Mouse (Mus musculus) CH12F3 (cell line): ENCODE measurements around the gene Stpg4.

Source experiments
- in situ Hi-C: fragments of 300-500 bp; cut with MboI; formaldehyde crosslinking; loops from 2 replicates; pipeline ENCODE4 v1.14.3; 2020; ENCODE audit warnings: low sequenced_read_pairs

The Stpg4 gene

DNA sequence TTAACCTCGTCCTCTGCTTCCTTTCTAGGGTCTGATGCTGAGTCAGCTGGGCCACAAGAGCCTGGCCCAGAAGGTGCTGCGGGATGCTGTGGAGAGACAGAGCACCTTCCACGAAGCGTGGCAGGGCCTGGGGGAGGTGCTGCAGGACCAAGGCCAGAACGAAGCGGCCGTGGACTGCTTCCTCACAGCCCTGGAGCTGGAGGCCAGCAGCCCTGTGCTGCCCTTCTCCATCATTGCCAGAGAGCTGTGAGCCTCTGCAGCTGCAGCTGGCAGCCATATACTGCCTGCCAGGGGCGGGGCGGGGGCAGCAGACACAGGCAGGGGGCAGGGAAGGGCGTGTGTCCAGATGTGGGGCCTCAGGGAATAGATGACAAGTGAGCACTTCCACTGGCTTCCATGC lies 47.7 kb downstream of the Stpg4 start:
- in situ Hi-C loops: no loop called here

DNA sequence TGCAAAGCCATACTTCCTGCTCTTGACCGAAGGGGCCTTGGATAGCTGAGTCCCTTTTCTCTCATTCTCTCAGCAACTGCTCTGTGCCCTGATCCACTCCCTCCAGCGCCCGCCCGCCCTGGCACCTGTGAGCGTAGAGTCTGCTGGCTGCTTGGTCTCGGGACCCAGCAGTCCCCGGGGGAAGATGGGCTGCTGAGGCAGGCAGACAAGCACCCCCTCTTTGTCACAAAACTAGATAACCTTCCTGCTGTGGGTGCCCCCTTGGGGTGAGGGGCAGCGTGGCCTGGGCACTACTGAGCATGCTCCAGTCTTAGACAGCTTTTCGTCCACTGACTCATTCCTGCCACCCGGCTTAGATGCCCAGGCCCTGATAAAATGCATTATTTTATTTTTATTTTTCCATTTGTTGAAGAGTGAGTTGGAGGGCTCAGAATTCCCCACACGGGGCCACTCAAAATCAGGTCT lies 48.3 kb downstream of the Stpg4 start:
- in situ Hi-C loops: no loop called here

DNA sequence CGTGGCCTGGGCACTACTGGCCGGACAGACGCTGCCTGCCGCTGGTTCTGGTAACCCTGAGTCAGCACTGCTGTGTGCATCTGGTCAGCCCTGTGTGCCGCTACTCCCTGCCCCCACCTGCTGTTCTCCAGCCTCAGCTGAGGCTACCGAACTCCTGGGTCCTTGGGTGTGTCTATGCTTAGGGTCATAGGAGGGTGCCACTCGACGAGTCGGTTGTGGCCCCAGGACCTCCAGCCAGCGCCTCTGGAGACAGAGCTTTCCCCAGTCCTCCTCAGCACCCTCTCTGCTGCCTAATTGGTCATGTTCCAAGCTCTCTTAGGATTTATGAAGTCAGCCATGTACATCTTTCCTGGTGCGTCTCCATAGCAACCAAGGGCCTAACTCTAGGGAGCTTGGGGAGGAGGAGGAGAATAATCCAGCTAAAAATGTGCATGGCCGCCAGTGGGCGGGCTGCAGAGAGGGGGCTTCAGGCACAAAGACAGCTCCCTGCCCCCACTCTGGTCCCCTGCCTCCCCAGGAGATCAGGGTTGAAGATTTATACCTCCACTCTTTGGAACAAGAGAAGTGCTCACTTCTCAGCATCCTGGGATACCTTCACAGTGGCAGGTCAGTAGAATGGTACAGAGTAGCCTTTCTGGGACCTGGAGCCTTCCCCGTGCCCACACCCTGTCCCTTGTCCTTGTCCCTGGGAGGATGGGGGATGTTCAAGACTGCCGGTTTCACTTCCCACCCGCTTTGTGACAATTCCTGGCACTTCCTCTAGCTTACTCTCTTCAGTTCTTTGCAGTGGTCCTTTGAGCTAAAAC lies 49.0 kb downstream of the Stpg4 start:
- in situ Hi-C loops: no loop called here

DNA sequence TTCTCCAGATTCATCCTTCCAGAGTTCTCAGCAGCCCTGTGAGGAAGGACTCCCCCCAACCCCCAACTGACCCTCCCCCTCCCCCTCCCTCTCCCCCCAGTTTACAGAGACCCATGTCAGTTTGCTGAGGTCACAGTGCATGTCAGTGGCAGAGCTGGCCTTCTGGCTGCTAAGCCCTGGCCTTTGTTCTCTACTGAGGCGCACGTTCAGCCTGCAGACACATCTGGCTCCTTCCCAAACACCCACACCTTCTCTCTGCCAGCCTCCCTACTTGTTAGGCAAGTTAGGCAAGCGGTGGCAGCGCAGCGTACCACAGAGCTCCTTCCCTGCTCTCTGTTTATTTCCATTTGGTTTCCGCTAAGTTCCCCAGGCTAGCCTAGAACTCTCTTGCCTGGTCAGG lies 50.0 kb downstream of the Stpg4 start:
- in situ Hi-C loops: no loop called here

DNA sequence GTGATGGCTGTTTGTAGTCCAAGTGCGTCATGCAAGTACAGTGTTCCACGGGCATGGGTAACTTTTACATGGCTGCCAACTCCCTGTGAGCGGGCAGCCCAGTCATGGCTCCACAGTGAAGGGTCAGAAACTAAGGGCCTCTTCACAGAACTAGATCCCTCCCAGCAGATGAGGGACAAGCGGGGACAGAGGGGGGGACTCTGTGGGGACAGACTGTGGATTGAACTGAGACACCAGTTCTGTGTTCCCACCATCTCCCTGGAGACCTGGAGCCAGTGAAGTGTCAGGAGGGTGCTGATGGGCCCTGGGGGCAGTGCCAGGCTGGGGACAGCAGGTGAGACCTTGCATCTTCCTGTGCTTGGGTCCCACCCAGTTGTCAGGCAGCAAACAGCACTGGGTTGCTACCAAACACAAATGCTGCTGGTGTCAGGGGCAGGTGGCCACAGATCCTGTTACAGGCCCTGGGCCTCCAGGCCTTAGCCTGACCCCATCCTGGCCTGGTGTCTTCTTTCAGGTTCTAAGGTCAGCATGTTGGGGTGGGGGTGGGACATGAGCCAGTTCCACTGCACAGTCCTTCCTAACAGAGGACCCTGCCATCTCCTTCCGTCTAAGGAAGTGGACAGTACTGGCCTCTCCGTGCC lies 50.6 kb downstream of the Stpg4 start:
- in situ Hi-C loops: no loop called here

DNA sequence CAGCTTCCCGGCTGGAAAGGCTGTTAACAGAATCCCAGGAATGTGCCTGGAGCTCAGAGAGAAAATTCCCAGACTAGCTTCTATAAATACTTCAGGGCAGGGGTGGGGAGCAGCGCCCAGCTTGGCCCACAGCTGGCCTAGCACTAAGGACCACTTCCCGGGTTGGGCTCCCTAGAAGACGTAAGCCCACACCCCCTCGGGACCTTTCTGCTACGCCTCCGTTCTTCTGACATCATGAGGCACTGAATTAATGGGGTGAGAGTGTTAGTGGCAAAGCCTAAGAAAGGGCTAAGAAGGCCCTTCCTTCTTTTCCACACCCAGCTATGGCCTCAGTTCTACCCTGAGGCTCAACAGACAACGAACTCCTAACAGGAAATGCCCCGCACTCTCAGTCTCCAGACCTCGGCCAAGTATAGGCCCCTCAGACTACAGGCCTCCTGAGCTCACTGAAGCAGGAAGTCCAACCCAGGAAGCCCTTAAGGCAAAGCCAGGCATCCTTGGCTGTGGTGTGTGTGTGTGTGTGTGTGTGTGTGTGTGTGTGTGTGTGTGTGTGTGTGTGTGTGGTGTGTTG lies 51.5 kb downstream of the Stpg4 start:
- in situ Hi-C loops: no loop called here

DNA sequence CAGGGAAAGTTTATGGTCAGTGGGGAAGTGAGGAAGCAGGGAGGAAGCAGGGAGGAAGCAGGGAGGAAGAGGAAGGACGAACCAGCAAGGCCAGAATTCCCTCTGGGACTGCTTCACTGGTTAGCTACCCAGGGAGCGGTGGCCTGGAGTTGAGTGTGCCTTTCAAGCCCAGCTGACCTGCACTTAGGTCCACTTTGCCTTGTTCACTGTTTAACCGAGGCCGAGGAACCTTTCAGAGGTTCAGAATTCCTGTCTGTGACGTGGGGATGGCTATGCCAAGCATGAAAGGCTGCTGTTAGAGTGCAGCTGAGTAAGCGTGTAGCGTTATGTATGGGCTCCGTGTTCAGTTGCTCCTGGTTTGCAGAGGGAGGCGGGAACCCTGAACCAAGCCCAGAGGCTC lies 54.2 kb downstream of the Stpg4 start:
- in situ Hi-C loops: no loop called here

DNA sequence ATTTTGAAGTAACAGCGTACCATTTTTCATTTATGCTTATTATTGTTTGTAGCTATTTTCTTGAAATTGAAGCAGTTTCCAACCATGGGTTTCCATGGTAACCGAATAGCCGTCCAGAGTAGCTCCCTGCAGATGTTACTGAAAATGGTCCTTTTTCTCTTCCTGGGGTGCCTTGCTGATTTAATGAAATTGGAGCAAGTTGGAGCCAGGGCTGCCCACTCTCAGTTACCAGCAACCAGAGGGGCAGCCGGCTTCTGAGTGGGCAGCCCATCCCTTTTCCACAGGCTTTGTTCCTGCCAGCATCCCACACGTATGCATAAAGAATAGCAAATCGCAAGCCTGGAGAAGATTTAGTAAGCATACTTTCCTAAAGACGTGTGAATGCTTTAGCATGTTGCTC lies 55.4 kb downstream of the Stpg4 start:
- in situ Hi-C loops: no loop called here

DNA sequence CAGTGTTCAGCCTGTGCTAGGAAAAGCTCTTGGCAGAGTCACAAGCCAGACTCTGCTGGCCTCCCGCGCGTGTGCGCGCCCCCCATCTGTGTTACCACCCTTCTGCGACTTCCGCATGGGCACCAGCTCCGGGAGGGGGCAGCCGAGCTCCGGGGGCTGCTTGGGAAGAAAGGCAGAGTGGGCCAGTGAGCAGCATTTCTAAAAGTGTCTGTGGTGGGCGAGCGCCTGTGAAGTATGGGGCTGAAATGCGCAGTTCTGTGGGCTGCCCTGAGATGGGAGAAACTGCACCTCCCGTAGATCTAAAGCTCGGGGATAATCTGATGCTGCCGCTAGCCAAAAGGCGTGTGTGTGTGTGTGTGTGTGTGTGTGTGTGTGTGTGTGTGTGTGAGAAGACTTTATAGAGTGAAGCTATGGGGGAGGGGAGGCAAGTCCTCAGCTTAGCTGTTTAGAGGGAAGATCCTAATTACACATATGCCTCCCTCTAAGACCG lies 58.2 kb downstream of the Stpg4 start:
- in situ Hi-C loops: no loop called here

DNA sequence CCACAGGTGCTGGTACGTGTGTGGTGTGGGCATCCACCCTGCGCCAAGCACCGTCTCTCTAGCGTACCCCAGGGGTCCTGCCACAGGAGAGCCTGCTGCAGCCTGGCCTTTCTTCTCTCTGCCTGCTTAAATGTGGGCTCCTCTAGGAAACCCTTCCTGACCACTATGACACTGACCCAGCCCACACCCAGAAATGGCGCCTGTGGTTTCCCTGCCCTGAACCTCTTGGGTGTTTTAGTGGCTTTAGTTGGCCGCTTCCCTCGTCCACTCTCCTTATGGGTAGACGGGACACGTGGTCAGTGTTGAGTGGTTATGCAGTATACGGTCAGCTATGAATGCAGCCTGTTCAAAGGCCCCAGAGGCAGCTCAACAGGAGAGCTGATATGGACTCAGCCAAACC lies 59.1 kb downstream of the Stpg4 start:
- in situ Hi-C loops: no loop called here

DNA sequence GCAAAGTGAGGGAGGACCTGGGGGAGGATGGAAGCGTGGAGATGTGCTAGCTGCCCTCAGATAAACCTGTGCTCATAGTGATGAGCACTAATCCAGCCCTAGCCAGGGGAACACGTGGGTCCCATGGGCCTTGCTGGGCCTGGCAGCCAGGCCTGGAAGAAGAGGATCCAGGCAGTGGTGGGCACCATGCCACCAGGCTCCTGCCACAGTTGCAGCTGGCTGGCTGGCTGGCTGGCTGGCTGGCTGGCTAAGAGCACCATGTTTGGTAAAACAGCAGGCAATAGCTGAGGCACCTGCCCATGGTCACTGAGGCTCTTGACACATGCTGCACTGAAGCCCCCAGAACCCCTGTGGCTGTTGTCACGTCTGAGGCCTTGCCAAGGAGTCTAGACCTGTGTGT lies 59.9 kb downstream of the Stpg4 start:
- in situ Hi-C loops: no loop called here

DNA sequence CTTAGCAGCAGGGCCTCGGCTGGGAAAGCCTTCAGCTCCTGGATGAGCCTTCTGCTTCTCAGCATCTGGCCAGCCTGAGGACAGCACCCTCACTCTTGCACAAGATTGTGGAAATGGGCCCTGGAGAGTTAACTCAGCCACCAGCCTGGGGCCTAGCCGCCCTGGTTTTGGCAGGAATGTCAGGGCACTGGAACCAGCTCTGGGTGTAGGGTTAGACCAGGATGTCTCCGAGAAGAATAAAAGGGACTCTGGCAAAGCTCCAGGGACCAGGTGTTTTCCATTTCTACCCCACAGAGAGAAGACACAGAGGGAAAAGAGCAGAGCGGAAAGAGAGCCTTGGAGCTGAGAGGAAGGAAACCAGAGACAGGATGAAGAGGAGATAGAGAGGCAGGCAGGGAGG lies 60.3 kb downstream of the Stpg4 start:
- in situ Hi-C loops: no loop called here

DNA sequence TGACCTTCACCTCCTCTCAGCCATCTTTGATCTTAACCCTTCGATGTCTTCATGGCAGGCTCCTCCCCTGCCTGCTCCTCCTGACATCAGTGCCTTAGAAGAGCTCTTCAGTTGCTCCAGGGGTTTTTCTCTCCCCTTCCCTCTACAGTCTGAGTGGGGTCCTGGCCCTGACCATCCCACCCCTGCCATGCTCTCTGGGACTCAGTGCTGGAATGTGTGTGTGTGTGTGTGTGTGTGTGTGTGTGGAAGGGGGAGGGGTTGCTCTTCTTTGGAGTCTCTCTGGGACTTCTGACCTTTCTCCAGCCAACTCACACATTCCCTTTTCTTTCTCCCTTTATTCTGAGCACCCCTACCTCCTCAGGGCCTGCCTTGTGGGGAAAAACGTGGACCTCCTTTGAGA lies 61.0 kb downstream of the Stpg4 start:
- in situ Hi-C loops: no loop called here

DNA sequence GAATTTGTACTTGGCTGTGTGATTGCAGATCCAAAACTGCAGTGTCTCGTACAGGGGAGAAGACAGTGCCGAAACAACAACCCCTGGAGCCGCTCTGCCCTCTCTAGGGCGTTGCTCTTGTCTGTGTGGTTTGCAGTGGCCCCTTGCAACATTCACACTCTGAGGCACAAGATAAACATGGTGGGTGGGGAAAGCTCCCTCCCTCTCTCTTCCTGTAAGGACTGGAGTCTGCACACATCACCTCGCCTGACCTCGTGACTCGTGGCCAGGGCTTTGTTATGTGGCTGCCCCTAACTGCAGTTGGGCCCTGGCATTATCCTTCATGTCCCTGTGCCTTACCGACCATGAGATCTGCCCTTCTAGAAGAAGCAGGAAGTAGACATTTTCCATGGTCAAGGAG lies 62.3 kb downstream of the Stpg4 start:
- in situ Hi-C loops: no loop called here

DNA sequence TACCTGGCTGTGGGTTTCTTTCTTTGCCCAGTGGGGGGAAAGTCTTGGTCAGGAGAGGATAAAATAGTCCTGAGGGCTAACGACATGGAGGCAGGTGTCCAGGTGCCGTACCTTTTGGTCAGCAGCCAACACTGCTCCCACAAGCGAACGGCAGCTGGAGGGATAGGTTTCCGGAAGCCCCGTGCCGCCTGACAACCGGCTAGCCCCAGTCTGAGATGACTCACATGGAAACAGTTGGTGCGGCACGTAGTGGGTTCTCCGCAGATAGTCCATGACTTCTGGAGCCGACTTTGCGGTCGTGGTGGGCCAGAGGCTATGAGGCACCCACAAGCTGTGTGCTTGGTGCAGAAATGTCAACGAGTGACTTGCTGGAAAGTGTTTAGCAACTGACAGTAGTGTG lies 63.4 kb downstream of the Stpg4 start:
- in situ Hi-C loops: no loop called here

DNA sequence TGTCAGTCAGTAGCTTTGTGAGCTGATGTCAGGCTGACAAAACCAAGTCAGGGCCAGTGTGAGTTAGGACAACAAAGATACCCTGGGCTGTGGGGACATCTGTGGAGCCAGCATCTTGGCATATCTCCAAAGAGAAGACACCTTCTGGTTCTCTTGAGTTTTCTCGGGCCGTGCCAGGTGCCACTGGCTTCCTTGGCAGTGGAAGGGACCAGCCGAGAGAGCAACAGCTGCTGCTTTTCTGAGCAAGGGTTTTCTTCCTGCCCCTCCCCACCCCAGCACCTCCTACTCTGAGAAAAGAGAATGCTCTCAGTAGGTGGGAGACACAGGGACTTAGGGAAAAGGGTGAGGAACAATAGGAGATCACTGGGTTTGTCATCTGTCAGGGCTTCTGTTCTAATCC lies 66.4 kb downstream of the Stpg4 start:
- in situ Hi-C loops: no loop called here

DNA sequence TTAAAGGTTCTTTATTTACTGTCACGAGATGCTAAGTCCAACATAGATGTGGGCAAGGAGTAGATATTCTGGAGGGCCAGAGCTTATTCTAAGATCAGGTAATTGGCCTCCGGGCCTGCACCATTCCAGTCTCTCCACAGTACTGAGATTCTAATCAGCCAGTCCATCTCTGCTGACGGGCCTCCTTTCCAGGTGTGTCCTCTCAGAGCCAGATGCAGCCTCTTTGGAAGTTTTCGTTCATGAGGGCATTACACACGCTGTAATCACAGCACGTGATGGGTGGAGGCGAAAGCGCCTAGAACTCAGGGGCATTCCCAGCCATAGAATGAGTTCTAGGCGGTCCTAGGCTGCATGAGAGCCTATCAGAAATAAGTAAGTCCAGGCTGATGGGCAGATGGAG lies 70.0 kb downstream of the Stpg4 start:
- in situ Hi-C loops: no loop called here

DNA sequence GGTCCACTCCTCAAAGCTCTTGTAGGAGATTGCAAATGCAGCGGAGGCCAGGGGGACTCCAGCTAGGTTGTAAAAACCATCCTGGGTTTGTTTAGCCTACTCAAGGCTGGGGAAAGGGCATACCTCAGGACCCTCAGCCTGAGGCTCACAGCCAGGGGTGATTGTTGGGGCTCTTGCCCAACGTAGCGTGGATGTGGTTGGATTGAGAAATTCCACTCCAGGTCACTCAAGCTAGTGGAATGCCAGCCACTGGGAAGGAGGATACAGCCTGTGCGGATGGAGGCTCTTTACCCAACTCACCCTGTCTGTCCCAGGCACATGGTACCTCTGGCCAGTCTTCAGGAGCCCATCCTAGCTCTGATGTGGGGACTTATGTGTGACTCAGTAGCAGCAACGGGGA lies 71.3 kb downstream of the Stpg4 start:
- in situ Hi-C loops: no loop called here

DNA sequence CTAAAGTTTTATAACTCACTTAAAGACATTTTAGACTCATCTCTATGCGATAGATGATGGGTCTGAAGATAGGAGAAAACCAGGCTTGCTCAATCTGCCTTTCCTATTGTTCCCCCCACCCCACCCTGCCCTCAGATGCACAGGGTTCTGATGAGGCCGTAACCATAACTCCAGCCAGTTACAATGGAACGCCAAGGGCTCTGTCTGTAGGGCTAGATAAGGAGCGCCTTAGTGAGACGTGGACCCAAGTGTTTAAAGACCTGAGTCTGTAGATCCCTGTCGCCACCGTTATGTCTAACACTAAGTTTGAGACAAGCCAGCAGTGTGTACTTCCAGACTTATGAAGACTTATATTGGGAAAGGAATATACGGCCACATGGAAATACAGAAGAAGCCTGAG lies 72.1 kb downstream of the Stpg4 start:
- in situ Hi-C loops: no loop called here

DNA sequence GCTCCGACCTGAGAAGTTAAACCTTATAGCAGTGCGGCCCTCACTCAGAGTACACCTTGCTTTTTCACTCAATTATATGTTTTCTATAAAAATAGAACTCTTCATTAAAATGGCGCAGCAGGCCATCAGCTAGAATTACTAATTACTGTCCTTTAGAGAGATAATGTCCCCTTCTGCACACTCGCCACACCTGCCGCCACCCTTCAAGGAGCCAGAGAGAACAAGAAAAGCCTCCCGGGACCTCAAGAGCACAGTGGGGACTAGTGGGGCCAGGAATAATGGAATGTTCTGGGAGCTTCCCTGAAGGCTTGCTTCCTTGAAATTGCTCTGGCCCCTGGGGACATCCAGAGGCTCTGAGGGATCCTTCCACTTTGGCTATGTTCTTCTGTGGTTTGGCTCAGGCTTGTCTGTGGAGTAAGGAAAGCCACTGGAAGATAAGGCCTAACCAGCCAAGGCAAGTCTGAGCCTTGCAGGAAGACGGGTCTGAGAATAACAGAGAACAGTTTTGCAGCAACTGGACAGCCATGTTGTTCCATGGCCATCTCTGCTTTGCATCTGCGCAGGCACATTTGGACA lies 73.7 kb downstream of the Stpg4 start:
- in situ Hi-C loops: no loop called here

DNA sequence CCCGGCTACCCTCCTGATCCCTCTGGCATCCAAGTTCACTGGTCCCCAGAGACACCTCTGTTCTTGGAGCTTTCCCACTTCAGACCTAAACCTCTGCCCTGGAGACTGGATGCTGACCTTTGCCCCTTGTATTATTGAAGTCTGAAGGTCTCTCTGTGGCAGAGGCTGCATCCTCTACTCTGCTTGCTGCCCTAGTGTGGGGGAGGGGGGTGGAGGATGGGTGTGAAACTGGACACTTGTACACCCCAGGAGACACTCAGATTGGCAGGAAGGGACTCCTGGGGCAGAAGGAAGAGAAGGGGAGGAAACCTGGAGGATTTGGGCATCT lies 74.7 kb downstream of the Stpg4 start:
- in situ Hi-C loops: no loop called here
